In genomic region chr1:191185761-191186385, GRCm38 (mm10) we compare ENCODE assay signal across 7 mouse cellular contexts. TPM values are rescaled to one million over a fixed set of nuclear protein-coding genes. Genes with fewer than 3 reads are reported as not detected.
DNase-seq lines count a peak whose midpoint lies in the region; ATAC-seq lines count a peak whose summit lies in the region.

No protein-coding gene starts in this region.

- H3K27ac ChIP-seq in embryonic facial prominence, embryonic 14.5 days (replicated peaks; ENCODE audit: low read depth, low read length) = no peak overlapping the region
- no peak overlapping the region for H3K27ac ChIP-seq in hindbrain, embryonic 12.5 days
- no peak overlapping the region for H3K27ac ChIP-seq in liver, embryonic 16.5 days (ENCODE audit: low read length)
- no peak overlapping the region for H3K27ac ChIP-seq in neural tube, embryonic 15.5 days (replicated peaks)

- H3K9me3 ChIP-seq in embryonic facial prominence, embryonic 14.5 days (ENCODE audit: control insufficient read depth, low read length) = no peaks in the 10 kb centered on the region
- no peaks in the 10 kb centered on the region for H3K9me3 ChIP-seq in hindbrain, embryonic 12.5 days (replicated peaks)
- no peaks in the 10 kb centered on the region for H3K9me3 ChIP-seq in liver, embryonic 16.5 days (replicated peaks; ENCODE audit: control insufficient read depth, low read length)
- no peaks in the 10 kb centered on the region for H3K9me3 ChIP-seq in neural tube, embryonic 15.5 days (replicated peaks)

- ATAC-seq in embryonic facial prominence, embryonic 14.5 days (ENCODE audit: low read depth) = no peak
- ATAC-seq in hindbrain, embryonic 12.5 days (ENCODE audit: low FRiP score) = no peak
- ATAC-seq in liver, embryonic 16.5 days (ENCODE audit: low read depth) = no peak
- ATAC-seq in neural tube, embryonic 15.5 days (ENCODE audit: low FRiP score) = no peak

- H3K4me2 ChIP-seq in embryonic facial prominence, embryonic 14.5 days (ENCODE audit: low read depth, low read length) = peak overlapping the region; percentile 100
- H3K4me2 ChIP-seq in hindbrain, embryonic 12.5 days (replicated peaks) = peak overlapping the region; percentile 94
- H3K4me2 ChIP-seq in liver, embryonic 16.5 days (ENCODE audit: low read depth, low read length) = peak overlapping the region; percentile 43
- H3K4me2 ChIP-seq in neural tube, embryonic 15.5 days = peak overlapping the region; percentile 99

- H3K4me3 ChIP-seq in embryonic facial prominence, embryonic 14.5 days (ENCODE audit: low read depth, low read length) = peak overlapping the region; percentile 63
- H3K4me3 ChIP-seq in hindbrain, embryonic 12.5 days = peak overlapping the region; percentile 51
- H3K4me3 ChIP-seq in liver, embryonic 16.5 days (ENCODE audit: low read depth, low read length) = peak overlapping the region; percentile 38; the same call in 1 of the 2 replicates
- peak overlapping the region; percentile 45 for H3K4me3 ChIP-seq in neural tube, embryonic 15.5 days (replicated peaks)

- H3K9ac ChIP-seq in embryonic facial prominence, embryonic 14.5 days (ENCODE audit: low read depth, low read length) = peak overlapping the region; percentile 11; the same call in 1 of the 2 replicates
- 0 out of 2 replicates have a peak overlapping the region, but pooled peaks have one; percentile 18 for H3K9ac ChIP-seq in hindbrain, embryonic 12.5 days
- no peak overlapping the region for H3K9ac ChIP-seq in liver, embryonic 16.5 days (ENCODE audit: low read depth, low read length)
- H3K9ac ChIP-seq in neural tube, embryonic 15.5 days (replicated peaks) = no peak overlapping the region

- H3K4me1 ChIP-seq in embryonic facial prominence, embryonic 14.5 days (ENCODE audit: control insufficient read depth, insufficient read depth, low read length) = peaks cover 25% of the 10 kb centered on the region
- peaks cover 42% of the 10 kb centered on the region for H3K4me1 ChIP-seq in hindbrain, embryonic 12.5 days
- peaks cover 15% of the 10 kb centered on the region for H3K4me1 ChIP-seq in liver, embryonic 16.5 days (ENCODE audit: control insufficient read depth, low read depth, low read length)
- H3K4me1 ChIP-seq in neural tube, embryonic 15.5 days = peaks cover 45% of the 10 kb centered on the region

- peak; percentile 16 for DNase-seq in Muller cell, postnatal 12 days (ENCODE audit: inconsistent ontology term)
- DNase-seq in embryonic facial prominence, embryonic 14.5 days (ENCODE audit: low spot score) = peak; percentile 43
- DNase-seq in testis, postnatal 10 days (ENCODE audit: low spot score) = no peak
- DNase-seq in testis, postnatal 14 days (ENCODE audit: low spot score) = no peak

- H3K36me3 ChIP-seq in embryonic facial prominence, embryonic 14.5 days (ENCODE audit: control insufficient read depth, insufficient read depth, low read length) = no peaks in the 10 kb centered on the region
- H3K36me3 ChIP-seq in hindbrain, embryonic 12.5 days = no peaks in the 10 kb centered on the region
- H3K36me3 ChIP-seq in liver, embryonic 16.5 days (ENCODE audit: control insufficient read depth, insufficient read depth) = no peaks in the 10 kb centered on the region
- H3K36me3 ChIP-seq in neural tube, embryonic 15.5 days = no peaks in the 10 kb centered on the region

- WGBS in embryonic facial prominence, embryonic 14.5 days = under 1% methylated on average over 16 of the region's 16 CpGs
- under 1% methylated on average over 16 of the region's 16 CpGs for WGBS in hindbrain, embryonic 12.5 days
- WGBS in liver, embryonic 16.5 days (ENCODE audit: insufficient replicate concordance) = under 1% methylated on average over 16 of the region's 16 CpGs
- 2% methylated on average over 16 of the region's 16 CpGs for WGBS in neural tube, embryonic 15.5 days

- peaks cover 56% of the 10 kb centered on the region for H3K27me3 ChIP-seq in embryonic facial prominence, embryonic 14.5 days (replicated peaks; ENCODE audit: control insufficient read depth, insufficient read depth, low read length)
- peaks cover 84% of the 10 kb centered on the region for H3K27me3 ChIP-seq in hindbrain, embryonic 12.5 days
- H3K27me3 ChIP-seq in liver, embryonic 16.5 days (ENCODE audit: control insufficient read depth, insufficient read depth, low read depth, low read length) = peaks cover 87% of the 10 kb centered on the region
- H3K27me3 ChIP-seq in neural tube, embryonic 15.5 days (replicated peaks) = peaks cover 84% of the 10 kb centered on the region

RNA-seq across cellular contexts. Expression of gene Fam71a, which starts 21.3 kb away (rescaled TPM):
- polyA plus RNA-seq in embryonic facial prominence, embryonic 14.5 days (2014; fragmentation: Nextera tagmentation; extraction: Ambion mirVana) = not detected in 2 replicates
- not detected in 2 replicates for polyA plus RNA-seq in hindbrain, embryonic 12.5 days (2016; fragmentation: Nextera tagmentation; extraction: Ambion mirVana)
- polyA plus RNA-seq in liver, embryonic 16.5 days (2015; fragmentation: Nextera tagmentation; extraction: Ambion mirVana) = not detected in 2 replicates
- not detected in 2 replicates for polyA plus RNA-seq in neural tube, embryonic 15.5 days (2015; fragmentation: Nextera tagmentation; extraction: Ambion mirVana)

RNA-seq across cellular contexts. Expression of gene Atf3, which starts 32.0 kb away (rescaled TPM):
- 4.3 and 4.9 TPM in 2 replicates for polyA plus RNA-seq in embryonic facial prominence, embryonic 14.5 days (2014; fragmentation: Nextera tagmentation; extraction: Ambion mirVana)
- 1.9 and 2.7 TPM in 2 replicates for polyA plus RNA-seq in hindbrain, embryonic 12.5 days (2016; fragmentation: Nextera tagmentation; extraction: Ambion mirVana)
- polyA plus RNA-seq in liver, embryonic 16.5 days (2015; fragmentation: Nextera tagmentation; extraction: Ambion mirVana) = 1.5 and 1.9 TPM in 2 replicates
- polyA plus RNA-seq in neural tube, embryonic 15.5 days (2015; fragmentation: Nextera tagmentation; extraction: Ambion mirVana) = 1.8 and 1.9 TPM in 2 replicates

Comparison
In these comparisons a context has a peak if more than half of its experiments do, and no peak if none do; other contexts are left out.
1. DNase-seq: peak in Muller cell, postnatal 12 days (single experiment) and embryonic facial prominence, embryonic 14.5 days (single experiment); none in testis, postnatal 10 days (single experiment) and testis, postnatal 14 days (single experiment).
2. H3K4me2 ChIP-seq: peak in every context shown above with its lines; median percentile 100 in embryonic facial prominence, embryonic 14.5 days; 99 in neural tube, embryonic 15.5 days; 94 in hindbrain, embryonic 12.5 days; 43 in liver, embryonic 16.5 days.
3. H3K9ac ChIP-seq: peak in embryonic facial prominence, embryonic 14.5 days (single experiment) and hindbrain, embryonic 12.5 days (single experiment); none in liver, embryonic 16.5 days (single experiment) and neural tube, embryonic 15.5 days (single experiment).
4. Peak in every context shown above with its lines, with median percentiles within 50 percentile points of each other: H3K4me3 ChIP-seq.